Mouse (Mus musculus): Measurements from ENCODE around the gene Sfpq. TPM values are rescaled to one million over a fixed set of nuclear protein-coding genes. Genes with fewer than 3 reads are reported as not detected.

Gene Sfpq
- polyA plus RNA-seq, 1 experiment from 2014 or later, result 75.9 TPM

DNA sequence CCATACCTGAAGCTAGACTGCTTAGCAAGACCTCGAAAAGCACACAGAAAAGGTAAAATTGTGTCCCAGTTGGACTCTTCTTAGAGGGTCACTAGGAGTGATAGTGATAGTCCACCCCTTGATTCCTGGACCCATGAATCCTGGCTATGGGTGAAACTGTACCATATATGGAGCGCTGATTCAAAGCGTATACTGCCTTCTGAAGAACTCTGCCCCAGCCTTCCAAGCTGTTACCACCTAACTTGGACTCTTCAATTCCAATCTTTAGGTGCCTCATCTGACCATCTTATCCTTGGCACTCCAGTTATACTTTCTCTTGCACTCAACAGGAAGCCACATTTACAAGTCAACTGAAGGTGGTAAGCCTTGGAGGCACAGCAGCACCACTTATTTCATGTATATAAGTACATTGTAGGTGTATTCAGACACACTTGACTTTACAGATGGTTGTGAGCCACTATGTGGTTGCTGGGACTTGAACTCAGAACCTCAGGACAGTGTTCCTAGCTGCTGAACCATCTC, 17.8 kb downstream of the Sfpq start:
- 86% methylated on average over 3 of the region's 3 CpGs for WGBS
- DNase-seq (ENCODE audit: low spot score), result no peak
- Histone ChIP-seq H3K27me3 (ENCODE audit: insufficient read depth, poor library complexity, severe bottlenecking) (no peaks in the 10 kb centered on the region), H3K4me3 (no peak overlapping the region), H3K27ac (no peak overlapping the region), H3K36me3 (peaks cover 62% of the 10 kb centered on the region), H3K4me1 (no peaks in the 10 kb centered on the region), H3K9me3 (no peaks in the 10 kb centered on the region)

DNA sequence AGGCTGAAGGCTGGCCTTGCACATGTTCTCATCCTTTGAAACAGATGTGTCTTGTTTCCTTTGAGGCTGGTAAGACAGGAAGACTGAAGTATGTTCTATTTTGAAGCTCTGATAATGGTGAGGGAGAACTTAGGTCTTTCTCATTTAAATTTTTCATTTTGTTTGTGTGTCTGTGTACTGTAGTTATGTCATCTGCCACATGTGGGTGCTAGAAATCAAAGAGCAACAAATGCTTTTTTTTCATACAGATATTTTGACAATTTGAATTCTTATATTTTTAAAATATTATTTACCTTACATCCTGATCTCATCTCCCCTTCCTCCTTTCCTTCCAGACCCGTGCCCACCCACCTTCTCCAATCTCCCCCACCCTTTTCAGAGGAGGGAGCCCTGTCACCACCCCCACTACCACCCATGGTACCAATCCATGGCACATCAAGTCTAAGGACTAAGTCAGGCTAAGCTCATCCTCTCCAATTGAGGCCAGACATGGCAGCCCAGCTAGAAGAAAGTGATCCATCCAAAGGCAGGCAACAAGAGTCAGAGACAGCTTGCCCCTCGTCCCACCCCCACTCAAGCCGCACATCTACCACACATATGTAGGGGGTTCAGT, 18.9 kb downstream of the Sfpq start:
- Histone ChIP-seq H3K27me3 (ENCODE audit: insufficient read depth, poor library complexity, severe bottlenecking) (no peaks in the 10 kb centered on the region), H3K4me3 (no peak overlapping the region), H3K27ac (no peak overlapping the region), H3K9me3 (no peaks in the 10 kb centered on the region), H3K4me1 (no peaks in the 10 kb centered on the region), H3K36me3 (peaks cover 59% of the 10 kb centered on the region)
- no peak for DNase-seq (ENCODE audit: low spot score)
- 72% methylated on average over 3 of the region's 3 CpGs for WGBS

DNA sequence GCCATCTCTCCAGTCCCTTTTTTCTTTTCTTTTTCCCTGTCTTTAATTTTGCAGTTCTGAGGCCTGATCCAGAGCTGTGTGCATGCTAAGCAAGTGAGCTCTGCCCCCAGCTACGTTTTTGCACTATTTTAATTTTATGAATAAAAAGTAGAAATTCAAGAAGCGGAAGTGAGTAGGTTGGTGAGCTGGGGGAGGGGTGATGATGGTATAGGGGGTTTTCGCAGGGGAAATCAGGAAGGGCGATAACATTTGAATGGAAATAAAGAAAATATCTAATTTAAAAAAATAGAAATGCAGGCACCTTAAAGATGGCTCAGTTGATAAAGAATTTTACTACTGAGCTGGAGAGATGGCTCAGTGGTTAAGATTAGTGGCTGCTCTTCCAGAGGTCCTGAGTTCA, 22.4 kb downstream of the Sfpq start:
- Histone ChIP-seq H3K4me3 (no peak overlapping the region), H3K9me3 (no peaks in the 10 kb centered on the region), H3K27ac (no peak overlapping the region), H3K4me1 (no peaks in the 10 kb centered on the region), H3K36me3 (peaks cover 57% of the 10 kb centered on the region), H3K27me3 (ENCODE audit: insufficient read depth, poor library complexity, severe bottlenecking) (no peaks in the 10 kb centered on the region)
- DNase-seq (ENCODE audit: low spot score), result no peak
- WGBS, result 83% methylated on average over 4 of the region's 4 CpGs

DNA sequence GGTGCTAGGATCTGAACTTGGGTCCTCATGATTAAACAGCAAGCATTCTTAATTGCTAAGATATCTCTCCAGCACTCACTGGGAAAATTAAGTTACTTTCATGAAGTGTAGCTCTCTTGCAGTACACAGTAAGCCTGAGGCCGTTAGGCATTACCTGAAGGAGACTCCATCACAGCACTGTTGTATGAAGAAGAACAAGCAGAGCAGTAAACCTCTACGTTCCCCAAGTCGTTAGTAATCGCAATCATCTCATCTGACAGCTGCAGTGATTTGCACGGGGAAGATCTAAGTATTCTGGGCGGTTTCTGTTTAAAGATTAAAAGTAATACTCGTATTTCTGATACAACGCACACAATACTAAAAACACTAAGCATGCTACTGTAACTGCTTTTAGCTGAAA, 30.0 kb downstream of the Sfpq start:
- DNase-seq (ENCODE audit: low spot score), result no peak
- Histone ChIP-seq H3K27me3 (ENCODE audit: insufficient read depth, poor library complexity, severe bottlenecking) (no peaks in the 10 kb centered on the region), H3K9me3 (no peaks in the 10 kb centered on the region), H3K36me3 (peaks cover 85% of the 10 kb centered on the region), H3K4me1 (no peaks in the 10 kb centered on the region), H3K27ac (no peak overlapping the region), H3K4me3 (no peak overlapping the region)
- WGBS, result 87% methylated on average over 8 of the region's 8 CpGs

DNA sequence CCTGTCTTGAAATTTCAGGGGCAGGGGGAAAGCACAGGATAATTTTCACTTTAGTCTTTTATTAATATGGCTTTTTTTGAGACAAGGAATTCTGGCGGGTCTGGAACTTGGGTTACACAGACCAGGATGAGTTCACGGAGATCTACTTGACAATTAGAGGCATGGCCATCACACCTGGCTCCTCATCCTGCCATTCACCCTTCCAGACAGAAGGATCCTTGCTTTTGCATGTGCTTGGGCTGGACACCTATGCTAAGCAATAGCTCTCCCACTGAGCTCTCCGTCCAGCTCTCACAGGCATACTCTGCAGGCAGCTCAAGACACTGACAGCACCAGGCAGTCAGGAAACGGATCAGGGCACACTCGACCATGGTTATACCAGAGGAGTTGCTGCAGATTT, 31.9 kb downstream of the Sfpq start:
- H3K9me3 ChIP-seq, result no peaks in the 10 kb centered on the region
- H3K4me3 ChIP-seq, result no peak overlapping the region
- H3K4me1 ChIP-seq, result no peaks in the 10 kb centered on the region
- no peak for DNase-seq (ENCODE audit: low spot score)
- no peak overlapping the region for H3K27ac ChIP-seq
- H3K36me3 ChIP-seq, result peaks cover 81% of the 10 kb centered on the region
- 87% methylated on average over 5 of the region's 5 CpGs for WGBS
- H3K27me3 ChIP-seq (ENCODE audit: insufficient read depth, poor library complexity, severe bottlenecking), result no peaks in the 10 kb centered on the region

DNA sequence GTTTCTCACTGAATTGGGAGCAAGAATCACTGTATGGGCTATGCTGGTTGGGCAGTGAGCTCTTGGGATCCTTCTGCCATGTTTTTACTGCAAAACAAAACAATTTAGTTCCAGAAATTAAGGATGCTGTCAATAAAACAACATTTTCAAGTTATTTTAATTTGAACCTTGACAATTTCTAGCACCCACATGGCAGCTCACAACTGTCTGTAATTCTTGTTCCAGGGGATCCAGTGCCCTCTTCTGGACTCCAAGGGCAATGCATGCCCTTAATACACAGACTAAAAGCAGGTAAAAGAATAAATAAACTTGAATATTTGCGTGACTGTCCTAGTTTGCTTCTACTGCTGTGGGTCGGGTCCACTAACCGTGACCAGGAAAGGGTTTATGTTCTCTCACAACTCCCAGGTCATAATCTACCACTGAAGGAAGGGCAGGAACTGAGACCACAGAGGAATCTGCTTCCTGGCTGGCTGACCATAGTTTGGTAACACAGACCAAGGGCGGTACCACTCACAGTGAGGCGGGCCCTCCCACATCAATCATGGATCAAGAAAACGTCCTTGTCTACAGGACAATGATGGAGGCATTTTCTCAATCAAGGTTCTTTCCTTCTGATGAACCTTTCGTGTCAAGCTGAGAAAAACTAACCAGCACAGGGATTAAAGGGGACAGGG, 33.5 kb downstream of the Sfpq start:
- Histone ChIP-seq H3K4me3 (no peak overlapping the region), H3K4me1 (no peaks in the 10 kb centered on the region), H3K27me3 (ENCODE audit: insufficient read depth, poor library complexity, severe bottlenecking) (no peaks in the 10 kb centered on the region), H3K9me3 (no peaks in the 10 kb centered on the region), H3K27ac (no peak overlapping the region), H3K36me3 (peaks cover 78% of the 10 kb centered on the region)
- no peak for DNase-seq (ENCODE audit: low spot score)
- 81% methylated on average over 7 of the region's 7 CpGs for WGBS

DNA sequence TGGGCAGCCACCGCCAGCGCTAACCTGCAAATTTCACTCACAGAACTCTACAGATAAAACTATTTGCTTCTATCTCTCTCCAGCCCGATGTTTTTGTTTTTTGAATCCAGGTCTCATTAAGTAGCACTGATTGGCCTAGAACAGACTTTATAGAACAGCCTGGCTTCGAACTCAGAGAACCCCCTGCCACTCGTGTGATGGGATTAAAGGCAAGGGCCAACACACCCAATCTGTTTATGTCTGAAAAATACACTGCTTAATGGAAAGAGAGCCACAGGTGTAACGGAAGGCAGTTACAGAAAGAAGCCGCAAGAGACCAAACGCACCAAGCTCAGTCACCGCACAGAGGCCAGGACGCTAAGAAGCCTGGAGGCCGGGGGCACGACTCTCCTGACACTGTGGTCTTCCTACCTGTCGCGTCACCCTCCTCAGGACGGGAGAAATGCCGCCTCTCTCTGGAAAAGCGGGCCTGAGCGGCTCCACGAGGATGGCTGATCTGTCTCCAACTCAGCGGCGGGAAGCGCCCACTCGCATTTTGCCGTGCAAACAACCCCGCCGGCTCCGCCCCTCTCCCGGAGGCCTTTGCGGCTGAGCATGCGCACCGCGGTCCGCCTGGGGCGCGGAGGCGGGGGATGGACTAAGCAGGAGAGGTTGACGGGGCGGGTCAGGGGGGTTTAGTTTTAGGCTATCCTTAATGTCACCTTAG, 39.6 kb downstream of the Sfpq start, which contains the start of gene Zmym1:
TSS of gene Zmym1 (minus strand) at position 568 of the 706 bp plus-strand sequence.
- H3K36me3 ChIP-seq, result peaks cover 30% of the 10 kb centered on the region

DNA sequence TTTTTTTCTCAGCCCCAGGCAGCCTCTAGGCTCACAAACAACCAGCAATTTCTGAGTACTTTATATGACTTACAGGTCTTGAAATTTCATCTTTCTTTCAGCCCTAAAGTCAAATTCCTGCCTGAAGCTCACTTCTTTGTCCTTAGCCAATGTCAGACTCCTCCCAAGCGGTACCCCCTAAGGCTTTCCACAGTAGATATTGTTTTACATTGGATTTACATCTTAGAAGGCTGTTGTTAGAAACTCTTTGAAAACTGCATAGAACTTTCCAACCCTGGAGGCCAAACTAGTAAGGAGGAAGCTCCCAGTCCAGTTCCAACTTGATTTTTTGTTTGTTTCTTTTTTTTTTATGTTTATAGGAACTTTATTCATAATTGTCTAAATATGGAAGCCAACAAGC, 42.9 kb downstream of the Sfpq start:
- H3K4me1 ChIP-seq, result no peaks in the 10 kb centered on the region
- 61% methylated on average over 1 of the region's 1 CpGs for WGBS

More for the DNA sequence above, 39.6 kb downstream of the Sfpq start, which contains the start of gene Zmym1:
- DNase-seq (ENCODE audit: low spot score), result peak; percentile 95
- peak within 1 kb of the TSS; percentile 94 for H3K4me3 ChIP-seq
- under 1% methylated on average over 38 of the region's 38 CpGs for WGBS
- no peaks in the 10 kb centered on the region for H3K9me3 ChIP-seq
- peak within 1 kb of the TSS; percentile 89 for H3K27ac ChIP-seq
- no peaks in the 10 kb centered on the region for H3K27me3 ChIP-seq (ENCODE audit: insufficient read depth, poor library complexity, severe bottlenecking)
- H3K4me1 ChIP-seq, result no peaks in the 10 kb centered on the region

DNA sequence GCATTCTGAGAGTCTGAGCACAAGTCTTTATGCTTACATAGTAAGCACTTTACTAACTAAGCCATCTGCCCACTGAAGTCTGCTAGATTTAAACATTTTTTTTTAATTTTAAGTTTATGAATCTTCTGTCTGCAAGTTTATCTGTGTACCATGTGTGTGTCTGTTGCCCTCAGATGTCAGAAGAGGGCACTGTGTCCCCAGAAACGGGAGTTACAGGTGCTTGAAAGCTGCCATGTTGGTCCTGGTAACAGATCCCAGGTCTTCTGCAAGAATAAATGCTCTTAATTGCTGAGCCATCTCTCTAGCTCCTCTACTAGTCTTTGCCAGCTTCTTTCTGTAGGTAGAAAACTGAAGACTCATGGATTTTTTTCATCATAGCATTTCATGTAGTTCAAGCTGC, 53.8 kb downstream of the Sfpq start:
- H3K27me3 ChIP-seq (ENCODE audit: insufficient read depth, poor library complexity, severe bottlenecking), result no peaks in the 10 kb centered on the region
- no peak overlapping the region for H3K27ac ChIP-seq
- H3K4me1 ChIP-seq, result peaks cover 6% of the 10 kb centered on the region; the same call in 1 of the 2 replicates
- no peak for DNase-seq (ENCODE audit: low spot score)
- whole genome bisulfite sequencing, result 58% methylated on average over 1 of the region's 1 CpGs
- no peaks in the 10 kb centered on the region for H3K9me3 ChIP-seq
- no peaks in the 10 kb centered on the region for H3K36me3 ChIP-seq
- H3K4me3 ChIP-seq, result no peak overlapping the region

More for the DNA sequence above, 42.9 kb downstream of the Sfpq start:
- Histone ChIP-seq H3K27me3 (ENCODE audit: insufficient read depth, poor library complexity, severe bottlenecking) (no peaks in the 10 kb centered on the region), H3K9me3 (no peaks in the 10 kb centered on the region), H3K27ac (no peak overlapping the region), H3K4me3 (no peak overlapping the region), H3K36me3 (peaks cover 6% of the 10 kb centered on the region; the same call in 1 of the 2 replicates)
- DNase-seq (ENCODE audit: low spot score), result no peak

DNA sequence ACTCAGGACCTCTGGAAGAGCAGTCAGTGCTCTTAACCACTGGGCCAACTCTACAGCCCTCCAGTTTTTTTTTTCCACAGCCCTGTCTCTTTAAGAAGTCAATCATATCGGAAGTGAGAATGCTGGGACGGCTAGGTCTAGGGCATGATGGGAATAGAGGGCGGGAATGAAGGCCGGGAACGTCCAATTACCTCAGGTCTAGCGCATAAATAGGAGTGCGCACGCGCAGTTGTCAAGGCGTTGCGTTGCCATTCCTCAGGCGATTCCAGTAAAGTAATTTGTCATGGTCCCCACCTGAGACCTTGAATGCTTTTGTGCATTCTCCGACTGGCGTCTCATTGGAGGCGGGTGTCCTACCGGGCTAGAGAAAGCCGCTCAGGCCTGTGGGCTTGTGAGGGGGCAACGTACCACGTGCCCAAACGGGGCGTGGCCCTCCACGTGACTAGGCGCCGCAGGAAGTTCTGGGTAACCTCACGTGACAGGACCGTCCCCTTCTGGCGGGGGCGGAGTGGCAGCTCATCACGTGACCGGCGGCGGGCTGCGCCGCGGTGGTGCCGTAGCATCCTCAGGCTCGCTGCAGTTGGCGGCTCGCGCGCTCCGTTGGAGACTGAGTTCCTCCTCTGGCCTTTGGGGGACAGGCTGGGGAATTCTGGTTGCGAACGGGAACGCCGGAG, 55.9 kb downstream of the Sfpq start, which contains the start of gene Zmym6:
TSS of gene Zmym6 (plus strand) at position 509 of the 674 bp plus-strand sequence.
- Histone ChIP-seq H3K9me3 (no peaks in the 10 kb centered on the region), H3K4me1 (peaks cover 6% of the 10 kb centered on the region; the same call in 1 of the 2 replicates), H3K4me3 (peak within 1 kb of the TSS; percentile 69), H3K27me3 (ENCODE audit: insufficient read depth, poor library complexity, severe bottlenecking) (no peaks in the 10 kb centered on the region), H3K27ac (peak within 1 kb of the TSS; percentile 82), H3K36me3 (no peaks in the 10 kb centered on the region)
- under 1% methylated on average over 46 of the region's 46 CpGs for WGBS
- DNase-seq (ENCODE audit: low spot score), result peak; percentile 97

DNA sequence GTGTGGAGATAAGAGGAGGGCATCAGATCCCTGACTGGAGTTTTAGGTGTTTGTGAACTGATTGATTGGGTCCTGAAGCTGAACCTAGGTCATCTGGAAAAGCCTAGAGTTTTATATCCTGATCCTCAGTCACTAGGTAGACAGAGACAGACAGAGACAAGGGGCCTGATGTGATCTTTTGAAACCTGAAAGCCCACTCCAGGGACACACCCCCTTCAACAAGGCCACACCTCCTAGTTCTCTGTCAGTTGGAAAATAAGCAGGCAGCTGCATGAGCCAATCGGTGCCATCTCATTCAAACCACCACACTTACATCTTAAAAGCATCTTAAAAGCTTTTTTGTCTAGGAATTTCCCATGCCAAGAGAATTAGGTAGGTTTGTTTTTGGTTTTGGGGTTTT, 59.7 kb downstream of the Sfpq start:
- Histone ChIP-seq H3K36me3 (no peaks in the 10 kb centered on the region), H3K4me3 (no peak overlapping the region), H3K4me1 (peaks cover 6% of the 10 kb centered on the region; the same call in 1 of the 2 replicates), H3K27me3 (ENCODE audit: insufficient read depth, poor library complexity, severe bottlenecking) (no peaks in the 10 kb centered on the region), H3K9me3 (no peaks in the 10 kb centered on the region), H3K27ac (no peak overlapping the region)
- DNase-seq (ENCODE audit: low spot score), result no peak
- 35% methylated on average over 1 of the region's 1 CpGs for WGBS

DNA sequence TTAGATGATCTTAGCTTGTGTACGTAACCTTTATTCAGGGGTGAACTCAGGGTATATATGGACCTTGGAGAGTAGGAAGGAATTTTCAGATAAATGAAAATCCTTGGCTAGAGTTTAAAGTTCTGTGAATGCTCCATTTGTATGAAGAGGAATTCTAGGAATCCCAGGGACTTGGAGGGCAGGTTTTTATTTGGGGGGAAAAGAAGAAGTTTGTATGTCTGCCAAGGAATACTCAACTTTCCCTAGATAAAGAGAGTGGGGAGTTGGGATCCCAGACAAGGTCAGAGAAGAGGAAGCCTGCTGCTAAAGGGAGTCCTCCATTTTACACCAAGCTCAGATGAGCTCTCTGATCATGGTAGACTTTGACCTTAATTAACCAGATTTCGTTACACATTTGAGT, 62.0 kb downstream of the Sfpq start:
- 86% methylated on average over 2 of the region's 2 CpGs for WGBS
- no peaks in the 10 kb centered on the region for H3K9me3 ChIP-seq
- no peak for DNase-seq (ENCODE audit: low spot score)
- no peaks in the 10 kb centered on the region for H3K27me3 ChIP-seq (ENCODE audit: insufficient read depth, poor library complexity, severe bottlenecking)
- H3K27ac ChIP-seq, result no peak overlapping the region
- H3K36me3 ChIP-seq, result peaks cover under 1% of the 10 kb centered on the region; the same call in 1 of the 2 replicates
- H3K4me3 ChIP-seq, result no peak overlapping the region
- peaks cover 1% of the 10 kb centered on the region; the same call in 1 of the 2 replicates for H3K4me1 ChIP-seq
